8 mouse cellular contexts compared by ENCODE assay signal in genomic region chr16:21238722-21239121, GRCm38 (mm10). TPM values are rescaled to one million over a fixed set of nuclear protein-coding genes. Genes with fewer than 3 reads are reported as not detected.
DNase-seq lines count a peak whose midpoint lies in the region; ATAC-seq and TF ChIP-seq lines count a peak whose summit lies in the region.

No protein-coding gene starts in this region.

- H3K4me1 ChIP-seq in forebrain, embryonic 10.5 days, result peaks cover 51% of the 10 kb centered on the region
- peaks cover 2% of the 10 kb centered on the region; the same call in 1 of the 2 replicates for H3K4me1 ChIP-seq in forebrain, embryonic 11.5 days (replicated peaks; ENCODE audit: control insufficient read depth, insufficient read depth, low read length)
- peaks cover 39% of the 10 kb centered on the region for H3K4me1 ChIP-seq in lung, embryonic 14.5 days (ENCODE audit: insufficient read depth)
- peaks cover 40% of the 10 kb centered on the region for H3K4me1 ChIP-seq in intestine, embryonic 15.5 days (replicated peaks)
- H3K4me1 ChIP-seq in neural tube, embryonic 15.5 days, result peaks cover 29% of the 10 kb centered on the region

- peak overlapping the region; percentile 11 for H3K27ac ChIP-seq in forebrain, embryonic 10.5 days
- no peak overlapping the region for H3K27ac ChIP-seq in forebrain, embryonic 11.5 days (ENCODE audit: low read depth, low read length)
- peak overlapping the region; percentile 83 for H3K27ac ChIP-seq in lung, embryonic 14.5 days (ENCODE audit: low read depth)
- H3K27ac ChIP-seq in intestine, embryonic 15.5 days, result 0 out of 2 replicates have a peak overlapping the region, but pooled peaks have one; percentile 9
- peak overlapping the region; percentile 1; the same call in 1 of the 2 replicates for H3K27ac ChIP-seq in neural tube, embryonic 15.5 days (replicated peaks)

- no peaks in the 10 kb centered on the region; the same call in 1 of the 2 replicates for H3K9me3 ChIP-seq in forebrain, embryonic 10.5 days
- H3K9me3 ChIP-seq in forebrain, embryonic 11.5 days (ENCODE audit: control insufficient read depth, low read length), result no peaks in the 10 kb centered on the region
- no peaks in the 10 kb centered on the region for H3K9me3 ChIP-seq in lung, embryonic 14.5 days (ENCODE audit: low read depth, low read length)
- H3K9me3 ChIP-seq in intestine, embryonic 15.5 days, result no peaks in the 10 kb centered on the region
- no peaks in the 10 kb centered on the region for H3K9me3 ChIP-seq in neural tube, embryonic 15.5 days (replicated peaks)

- H3K27me3 ChIP-seq in forebrain, embryonic 10.5 days (ENCODE audit: poor library complexity, severe bottlenecking), result peaks cover 45% of the 10 kb centered on the region
- H3K27me3 ChIP-seq in forebrain, embryonic 11.5 days (ENCODE audit: control insufficient read depth, insufficient read depth, low read length), result peaks cover 2% of the 10 kb centered on the region; the same call in 1 of the 2 replicates
- no peaks in the 10 kb centered on the region for H3K27me3 ChIP-seq in lung, embryonic 14.5 days (ENCODE audit: insufficient read depth, low read length)
- no peaks in the 10 kb centered on the region for H3K27me3 ChIP-seq in intestine, embryonic 15.5 days (replicated peaks)
- peaks cover 5% of the 10 kb centered on the region for H3K27me3 ChIP-seq in neural tube, embryonic 15.5 days (replicated peaks)

- no peak for ATAC-seq in forebrain, embryonic 11.5 days (replicated peaks; ENCODE audit: low FRiP score)
- ATAC-seq in lung, embryonic 14.5 days (ENCODE audit: insufficient read depth), result peak; percentile 88
- ATAC-seq in intestine, embryonic 15.5 days, result no peak; the same call in 1 of the 2 replicates
- ATAC-seq in neural tube, embryonic 15.5 days (ENCODE audit: low FRiP score), result peak; percentile 61

- no peak overlapping the region for H3K4me3 ChIP-seq in forebrain, embryonic 10.5 days
- no peak overlapping the region for H3K4me3 ChIP-seq in forebrain, embryonic 11.5 days (ENCODE audit: low read depth, low read length)
- H3K4me3 ChIP-seq in lung, embryonic 14.5 days (ENCODE audit: low read depth, low read length), result no peak overlapping the region
- H3K4me3 ChIP-seq in intestine, embryonic 15.5 days (replicated peaks), result no peak overlapping the region
- no peak overlapping the region for H3K4me3 ChIP-seq in neural tube, embryonic 15.5 days (replicated peaks)

- no peaks in the 10 kb centered on the region for H3K36me3 ChIP-seq in forebrain, embryonic 10.5 days (replicated peaks)
- H3K36me3 ChIP-seq in forebrain, embryonic 11.5 days (ENCODE audit: control insufficient read depth, insufficient read depth, low read length), result no peaks in the 10 kb centered on the region
- no peaks in the 10 kb centered on the region for H3K36me3 ChIP-seq in lung, embryonic 14.5 days (ENCODE audit: insufficient read depth)
- H3K36me3 ChIP-seq in intestine, embryonic 15.5 days, result no peaks in the 10 kb centered on the region
- no peaks in the 10 kb centered on the region for H3K36me3 ChIP-seq in neural tube, embryonic 15.5 days

- DNase-seq in forebrain, embryonic 10.5 days (ENCODE audit: extremely low spot score, low spot score), result no peak
- no peak for DNase-seq in forebrain, embryonic 11.5 days (ENCODE audit: low spot score)
- DNase-seq in lung, embryonic 14.5 days, result peak; percentile 93
- DNase-seq in lung, postnatal 25 days (ENCODE audit: low spot score), result no peak
- no peak for DNase-seq in thymus, postnatal 0 days (ENCODE audit: low spot score)
- DNase-seq in cerebellum, adult 11-12 months, result no peak

- WGBS in forebrain, embryonic 10.5 days, result 20% methylated on average over 5 of the region's 5 CpGs
- WGBS in forebrain, embryonic 11.5 days, result 14% methylated on average over 5 of the region's 5 CpGs
- 14% methylated on average over 5 of the region's 5 CpGs for WGBS in lung, embryonic 14.5 days
- WGBS in intestine, embryonic 15.5 days, result 17% methylated on average over 5 of the region's 5 CpGs
- WGBS in neural tube, embryonic 15.5 days, result 15% methylated on average over 5 of the region's 5 CpGs

- no peak overlapping the region for H3K4me2 ChIP-seq in forebrain, embryonic 11.5 days (ENCODE audit: low read depth, low read length, severe bottlenecking)
- H3K4me2 ChIP-seq in lung, embryonic 14.5 days, result peak overlapping the region; percentile 1; the same call in 1 of the 2 replicates
- no peak overlapping the region for H3K4me2 ChIP-seq in intestine, embryonic 15.5 days (replicated peaks)
- H3K4me2 ChIP-seq in neural tube, embryonic 15.5 days, result no peak overlapping the region

- no peak overlapping the region for H3K9ac ChIP-seq in forebrain, embryonic 11.5 days (ENCODE audit: low read length)
- no peak overlapping the region for H3K9ac ChIP-seq in lung, embryonic 14.5 days
- H3K9ac ChIP-seq in intestine, embryonic 15.5 days, result no peak overlapping the region
- no peak overlapping the region for H3K9ac ChIP-seq in neural tube, embryonic 15.5 days (replicated peaks)

- TF ChIP-seq CTCF in lung, embryonic 14.5 days (IDR thresholded peaks at IDR 0.05; ENCODE audit: low read depth), result no peak

RNA-seq across cellular contexts. Expression of gene Ephb3, which starts 34.2 kb away (rescaled TPM):
- polyA plus RNA-seq in forebrain, embryonic 10.5 days (2016; fragmentation: Nextera tagmentation; extraction: Ambion mirVana), result 19.7 and 19.8 TPM in 2 replicates
- polyA plus RNA-seq in forebrain, embryonic 11.5 days (2014; fragmentation: Nextera tagmentation; extraction: Ambion mirVana), result 14.8 and 14.9 TPM in 2 replicates
- 29.7 and 33.2 TPM in 2 replicates for polyA plus RNA-seq in lung, embryonic 14.5 days (2014; fragmentation: Nextera tagmentation; extraction: Ambion mirVana)
- polyA plus RNA-seq in intestine, embryonic 15.5 days (2015; fragmentation: Nextera tagmentation; extraction: Ambion mirVana), result 11.9 and 12.3 TPM in 2 replicates
- polyA plus RNA-seq in neural tube, embryonic 15.5 days (2015; fragmentation: Nextera tagmentation; extraction: Ambion mirVana), result 12.0 and 14.4 TPM in 2 replicates
- polyA plus RNA-seq in thymus, postnatal 0 days (2015; fragmentation: Nextera tagmentation; extraction: Ambion mirVana), result 0.83 and 0.90 TPM in 2 replicates

Comparison
In these comparisons a context has a peak if more than half of its experiments do, and no peak if none do; other contexts are left out.
1. ATAC-seq: peak in lung, embryonic 14.5 days (single experiment) and neural tube, embryonic 15.5 days (single experiment); none in forebrain, embryonic 11.5 days (single experiment) and intestine, embryonic 15.5 days (single experiment).